Mouse (Mus musculus) liver, embryonic 12.5 days (tissue): ENCODE results near the gene Trp53i13. TPM values are rescaled to one million over a fixed set of nuclear protein-coding genes. Genes with fewer than 3 reads are reported as not detected.

Source experiments
- ATAC-seq: fragments of 200-750 bp; cut with Nextera tagmentation; 2 replicates; pipeline ENCODE4 v1.8.0; 2017; ENCODE audit warnings: moderate number of reproducible peaks, mild to moderate bottlenecking, moderate library complexity
- H3K27ac ChIP-seq: fragments of 300-500 bp; sonication (generic); 2 replicates; pipeline ENCODE4 v1.5.1; 2016; ENCODE audit warnings: mild to moderate bottlenecking
- H3K27me3 ChIP-seq: fragments of 300-500 bp; sonication (generic); replicated peaks from 2 replicates; pipeline ENCODE4 v1.6.1; 2016; ENCODE audit warnings: mild to moderate bottlenecking, moderate library complexity
- H3K36me3 ChIP-seq: fragments of 300-500 bp; sonication (generic); 2 replicates; pipeline ENCODE4 v1.6.1; 2016; ENCODE audit warnings: mild to moderate bottlenecking, moderate library complexity
- H3K4me1 ChIP-seq: fragments of 300-500 bp; sonication (generic); 2 replicates; pipeline ENCODE4 v1.6.1; 2016
- H3K4me2 ChIP-seq: fragments of 300-500 bp; sonication (generic); 2 replicates; pipeline ENCODE4 v1.6.1; 2016; ENCODE audit warnings: mild to moderate bottlenecking, moderate library complexity
- H3K4me3 ChIP-seq: fragments of 300-500 bp; sonication (generic); 2 replicates; pipeline ENCODE4 v1.5.1; 2016; ENCODE audit warnings: mild to moderate bottlenecking, moderate library complexity
- H3K9ac ChIP-seq: fragments of 300-500 bp; sonication (generic); 2 replicates; pipeline ENCODE4 v1.6.1; 2016; ENCODE audit warnings: mild to moderate bottlenecking, moderate library complexity
- H3K9me3 ChIP-seq: fragments of 300-500 bp; sonication (generic); replicated peaks from 2 replicates; pipeline ENCODE4 v1.6.1; 2016; ENCODE audit warnings: mild to moderate bottlenecking, moderate library complexity
- WGBS: fragments of 180-500 bp; shearing (Covaris S2); methylation state at CpG from one replicate; pipeline ENCODE4 v1.1.7; 2016; ENCODE audit not compliant: insufficient replicate concordance; 5-methylcytosine and 5-hydroxymethylcytosine counted together
- polyA plus RNA-seq: library from polyadenylated mRNA; unstranded; fragments of >200 nt; fragmentation: Nextera tagmentation; extraction: Ambion mirVana; gene quantifications from 2 replicates; pipeline ENCODE4 v1.2.1, GENCODE M21; 2016

The Trp53i13 gene
- polyA plus RNA-seq, 1 experiment from 2014 or later, result 9.3 TPM

- H3K4me3 ChIP-seq, result no peak overlapping the region
- no peak overlapping the region for H3K9ac ChIP-seq
- no peaks in the 10 kb centered on the region for H3K36me3 ChIP-seq
- ATAC-seq, result no peak
- H3K9me3 ChIP-seq, result no peaks in the 10 kb centered on the region
- 76% methylated on average over 5 of the region's 5 CpGs for WGBS
- H3K4me2 ChIP-seq, result peak overlapping the region; percentile 97; the same call in 1 of the 2 replicates
- no peak overlapping the region for H3K27ac ChIP-seq
- peaks cover 66% of the 10 kb centered on the region for H3K4me1 ChIP-seq
- H3K27me3 ChIP-seq, result peaks cover 55% of the 10 kb centered on the region
Observed at GRCm38 (mm10) chr11:77516553-77517425, 1.0 kb upstream of the Trp53i13 start.

GRCm38 (mm10) chr11:77514832-77515636 is 746 bp downstream of the Trp53i13 start, which contains the start of gene Abhd15:
Gene Abhd15, plus strand, starts transcription at chr11:77515121.
- Histone ChIP-seq H3K4me1 (peaks cover 62% of the 10 kb centered on the region), H3K27me3 (peaks cover 55% of the 10 kb centered on the region), H3K9me3 (no peaks in the 10 kb centered on the region), H3K9ac (peak within 1 kb of the TSS; percentile 74), H3K27ac (peak within 1 kb of the TSS; percentile 69), H3K4me2 (peak within 1 kb of the TSS; percentile 97), H3K36me3 (no peaks in the 10 kb centered on the region), H3K4me3 (peak within 1 kb of the TSS; percentile 72)
- peak; percentile 51 for ATAC-seq
- under 1% methylated on average over 72 of the region's 72 CpGs for WGBS

- peak; percentile 53 for ATAC-seq
- 3% methylated on average over 19 of the region's 19 CpGs for WGBS
- peak overlapping the region; percentile 67 for H3K9ac ChIP-seq
- peak overlapping the region; percentile 97 for H3K4me2 ChIP-seq
- peaks cover 56% of the 10 kb centered on the region for H3K4me1 ChIP-seq
- H3K4me3 ChIP-seq, result peak overlapping the region; percentile 72
- peaks cover 53% of the 10 kb centered on the region for H3K27me3 ChIP-seq
- H3K9me3 ChIP-seq, result no peaks in the 10 kb centered on the region
- H3K27ac ChIP-seq, result peak overlapping the region; percentile 69
- H3K36me3 ChIP-seq, result no peaks in the 10 kb centered on the region
Observed at GRCm38 (mm10) chr11:77514281-77514831, 1.4 kb downstream of the Trp53i13 start.

GRCm38 (mm10) chr11:77513811-77514170 is 2.0 kb downstream of the Trp53i13 start:
- H3K9me3 ChIP-seq, result no peaks in the 10 kb centered on the region
- peak overlapping the region; percentile 72 for H3K4me3 ChIP-seq
- WGBS, result 10% methylated on average over 10 of the region's 10 CpGs
- peak overlapping the region; percentile 74 for H3K9ac ChIP-seq
- ATAC-seq, result no peak
- H3K36me3 ChIP-seq, result no peaks in the 10 kb centered on the region
- peaks cover 54% of the 10 kb centered on the region for H3K4me1 ChIP-seq
- H3K4me2 ChIP-seq, result peak overlapping the region; percentile 97
- H3K27ac ChIP-seq, result peak overlapping the region; percentile 50
- H3K27me3 ChIP-seq, result peaks cover 47% of the 10 kb centered on the region

- ATAC-seq, result peak; percentile 80
- Histone ChIP-seq H3K4me3 (peak overlapping the region; percentile 72), H3K9me3 (no peaks in the 10 kb centered on the region), H3K36me3 (no peaks in the 10 kb centered on the region), H3K27ac (peak overlapping the region; percentile 83), H3K4me2 (peak overlapping the region; percentile 97), H3K9ac (peak overlapping the region; percentile 74), H3K27me3 (peaks cover 41% of the 10 kb centered on the region), H3K4me1 (peaks cover 53% of the 10 kb centered on the region)
- WGBS, result under 1% methylated on average over 65 of the region's 84 CpGs
Observed at GRCm38 (mm10) chr11:77512891-77513810, 2.6 kb downstream of the Trp53i13 start.

- Histone ChIP-seq H3K9ac (no peak overlapping the region), H3K36me3 (peaks cover 13% of the 10 kb centered on the region), H3K4me2 (no peak overlapping the region), H3K9me3 (no peaks in the 10 kb centered on the region), H3K27me3 (peaks cover 23% of the 10 kb centered on the region), H3K27ac (no peak overlapping the region), H3K4me1 (peaks cover 46% of the 10 kb centered on the region), H3K4me3 (no peak overlapping the region)
- WGBS, result 69% methylated on average over 5 of the region's 5 CpGs
- ATAC-seq, result no peak
Observed at GRCm38 (mm10) chr11:77511336-77511735, 4.4 kb downstream of the Trp53i13 start.

- Histone ChIP-seq H3K27ac (no peak overlapping the region), H3K4me3 (peak overlapping the region; percentile 37), H3K27me3 (no peaks in the 10 kb centered on the region), H3K4me2 (peak overlapping the region; percentile 73), H3K9ac (peak overlapping the region; percentile 55; the same call in 1 of the 2 replicates), H3K36me3 (peaks cover 43% of the 10 kb centered on the region), H3K9me3 (no peaks in the 10 kb centered on the region), H3K4me1 (peaks cover 18% of the 10 kb centered on the region)
- 23% methylated on average over 49 of the region's 49 CpGs for WGBS
- ATAC-seq, result peak; percentile 62
Observed at GRCm38 (mm10) chr11:77508068-77509021, 7.4 kb downstream of the Trp53i13 start.

GRCm38 (mm10) chr11:77507426-77507825 is 8.4 kb downstream of the Trp53i13 start:
- Histone ChIP-seq H3K9ac (no peak overlapping the region), H3K4me3 (no peak overlapping the region), H3K4me2 (no peak overlapping the region), H3K27me3 (no peaks in the 10 kb centered on the region), H3K4me1 (peaks cover 14% of the 10 kb centered on the region), H3K36me3 (peaks cover 52% of the 10 kb centered on the region), H3K9me3 (no peaks in the 10 kb centered on the region), H3K27ac (no peak overlapping the region)
- WGBS, result 65% methylated on average over 4 of the region's 4 CpGs
- ATAC-seq, result no peak

- Histone ChIP-seq H3K36me3 (peaks cover 56% of the 10 kb centered on the region), H3K9me3 (no peaks in the 10 kb centered on the region), H3K27me3 (no peaks in the 10 kb centered on the region), H3K4me2 (no peak overlapping the region), H3K4me3 (no peak overlapping the region), H3K4me1 (peaks cover 10% of the 10 kb centered on the region), H3K27ac (no peak overlapping the region), H3K9ac (no peak overlapping the region)
- no peak for ATAC-seq
- WGBS, result 81% methylated on average over 6 of the region's 6 CpGs
Observed at GRCm38 (mm10) chr11:77506941-77507340, 8.8 kb downstream of the Trp53i13 start.

- no peak overlapping the region for H3K4me3 ChIP-seq
- H3K4me1 ChIP-seq, result peaks cover 11% of the 10 kb centered on the region
- peaks cover 58% of the 10 kb centered on the region for H3K36me3 ChIP-seq
- no peak overlapping the region for H3K9ac ChIP-seq
- no peak overlapping the region for H3K4me2 ChIP-seq
- H3K27me3 ChIP-seq, result no peaks in the 10 kb centered on the region
- H3K27ac ChIP-seq, result no peak overlapping the region
- no peak for ATAC-seq
- no peaks in the 10 kb centered on the region for H3K9me3 ChIP-seq
- WGBS, result 88% methylated on average over 14 of the region's 14 CpGs
Observed at GRCm38 (mm10) chr11:77506273-77506672, 9.5 kb downstream of the Trp53i13 start.
